Mouse (Mus musculus) limb, embryonic 15.5 days (tissue): ENCODE results near the gene Vamp2. TPM values are rescaled to one million over a fixed set of nuclear protein-coding genes. Genes with fewer than 3 reads are reported as not detected.

ENCODE experiments used
- ATAC-seq: fragments of 200-750 bp; cut with Nextera tagmentation; 2 replicates; pipeline ENCODE4 v1.8.0; 2017; ENCODE audit warnings: low read depth, moderate TSS enrichment; ENCODE audit not compliant: insufficient number of reproducible peaks, low FRiP score, low TSS enrichment
- H3K27ac ChIP-seq: fragments of 300-500 bp; sonication (generic); 2 replicates; pipeline ENCODE4 v1.5.1; 2015; ENCODE audit warnings: moderate library complexity, mild to moderate bottlenecking, inconsistent platforms
- H3K27me3 ChIP-seq: fragments of 300-500 bp; sonication (generic); 2 replicates; pipeline ENCODE4 v1.6.1; 2015; ENCODE audit warnings: inconsistent platforms
- H3K36me3 ChIP-seq: fragments of 300-500 bp; sonication (generic); 2 replicates; pipeline ENCODE4 v1.6.1; 2015; ENCODE audit warnings: inconsistent platforms
- H3K4me1 ChIP-seq: fragments of 300-500 bp; sonication (generic); 2 replicates; pipeline ENCODE4 v1.6.1; 2015; ENCODE audit warnings: inconsistent platforms
- H3K4me2 ChIP-seq: fragments of 300-500 bp; sonication (generic); 2 replicates; pipeline ENCODE4 v1.6.1; 2015; ENCODE audit warnings: mild to moderate bottlenecking, inconsistent platforms
- H3K4me3 ChIP-seq: fragments of 300-500 bp; sonication (generic); 2 replicates; pipeline ENCODE4 v1.5.1; 2015; ENCODE audit warnings: mild to moderate bottlenecking, inconsistent platforms
- H3K9ac ChIP-seq: fragments of 300-500 bp; sonication (generic); 2 replicates; pipeline ENCODE4 v1.6.1; 2015; ENCODE audit warnings: inconsistent platforms
- H3K9me3 ChIP-seq: fragments of 300-500 bp; sonication (generic); 2 replicates; pipeline ENCODE4 v1.6.1; 2016; ENCODE audit warnings: inconsistent platforms
- WGBS: fragments of 180-500 bp; shearing (Covaris S2); methylation state at CpG from one replicate; pipeline ENCODE4 v1.1.7; 2015; 5-methylcytosine and 5-hydroxymethylcytosine counted together
- polyA plus RNA-seq: library from polyadenylated mRNA; unstranded; fragments of >200 nt; fragmentation: Nextera tagmentation; extraction: Ambion mirVana; gene quantifications from 2 replicates; pipeline ENCODE4 v1.2.1, GENCODE M21; 2015

Vamp2 gene
- polyA plus RNA-seq, 1 experiment from 2014 or later: 95.0 TPM

DNA sequence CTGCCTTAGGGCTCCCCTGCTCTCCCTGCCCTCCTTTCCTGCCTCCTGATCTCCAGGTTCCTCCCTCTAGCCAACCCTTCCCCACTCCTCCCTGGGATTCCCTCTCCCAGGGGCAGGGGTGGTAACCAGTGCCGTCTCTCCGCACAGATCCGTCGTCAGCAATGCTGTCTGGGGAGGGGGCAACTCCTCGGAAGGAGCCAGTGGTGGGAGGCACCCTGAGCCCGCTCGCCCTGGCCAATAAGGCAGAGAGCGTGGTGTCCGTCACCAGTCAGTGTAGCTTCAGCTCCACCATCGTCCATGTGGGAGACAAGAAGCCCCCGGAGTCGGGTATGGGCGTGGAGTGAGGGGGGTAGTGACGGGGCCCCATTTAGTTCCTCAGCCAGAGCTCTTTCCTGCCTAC, 16.2 kb downstream of the Vamp2 start:
- WGBS: 89% methylated on average over 14 of the region's 14 CpGs

DNA sequence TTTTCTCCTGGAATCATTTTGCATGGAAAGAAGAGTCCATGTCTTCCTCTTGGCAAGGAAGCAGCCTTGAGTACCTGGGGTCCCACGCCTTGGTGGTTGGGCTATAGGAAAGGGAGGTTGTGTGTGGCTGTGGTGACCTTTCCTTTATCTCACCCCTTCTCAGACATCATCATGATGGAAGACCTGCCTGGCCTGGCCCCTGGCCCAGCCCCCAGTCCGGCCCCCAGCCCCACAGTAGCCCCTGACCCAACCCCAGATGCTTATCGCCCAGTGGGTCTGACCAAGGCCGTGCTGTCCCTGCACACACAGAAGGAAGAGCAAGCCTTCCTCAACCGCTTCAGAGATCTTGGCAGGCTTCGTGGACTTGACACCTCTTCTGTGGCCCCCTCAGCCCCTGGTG, 16.9 kb downstream of the Vamp2 start:
- Histone ChIP-seq H3K36me3 (peaks cover 94% of the 10 kb centered on the region), H3K4me3 (no peak overlapping the region), H3K9me3 (no peaks in the 10 kb centered on the region), H3K9ac (no peak overlapping the region), H3K4me2 (no peak overlapping the region), H3K27me3 (no peaks in the 10 kb centered on the region), H3K27ac (no peak overlapping the region), H3K4me1 (peaks cover 7% of the 10 kb centered on the region)
- WGBS: 90% methylated on average over 6 of the region's 6 CpGs
- ATAC-seq: no peak

More for the DNA sequence above, 16.2 kb downstream of the Vamp2 start:
- Histone ChIP-seq H3K9ac (no peak overlapping the region), H3K4me2 (no peak overlapping the region), H3K36me3 (peaks cover 92% of the 10 kb centered on the region), H3K4me1 (peaks cover 14% of the 10 kb centered on the region), H3K4me3 (no peak overlapping the region), H3K9me3 (no peaks in the 10 kb centered on the region), H3K27ac (no peak overlapping the region), H3K27me3 (no peaks in the 10 kb centered on the region)
- no peak for ATAC-seq

DNA sequence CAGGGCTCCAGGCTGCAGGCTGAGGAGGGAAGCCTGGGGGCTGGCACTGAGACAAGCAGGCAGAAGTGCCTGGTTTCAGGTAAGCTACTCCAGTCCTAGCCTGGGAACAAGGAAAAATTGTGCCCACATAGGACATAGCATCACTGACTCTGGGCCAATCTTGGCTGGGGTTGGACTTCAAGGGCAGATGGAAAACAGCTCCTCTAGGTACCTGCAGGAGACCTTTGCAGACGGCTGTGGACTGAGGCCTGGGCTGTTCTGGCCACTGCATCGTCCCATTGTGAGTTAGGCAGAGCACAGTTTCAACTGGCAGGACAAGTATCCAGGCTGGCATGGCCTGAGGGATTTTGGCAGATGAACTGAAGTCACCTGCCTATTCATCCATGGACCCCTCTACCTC, 17.5 kb downstream of the Vamp2 start:
- H3K9me3 ChIP-seq: no peaks in the 10 kb centered on the region
- no peak overlapping the region for H3K4me3 ChIP-seq
- 77% methylated on average over 2 of the region's 2 CpGs for WGBS
- no peaks in the 10 kb centered on the region for H3K27me3 ChIP-seq
- H3K36me3 ChIP-seq: peaks cover 89% of the 10 kb centered on the region
- H3K27ac ChIP-seq: no peak overlapping the region
- no peak for ATAC-seq
- no peak overlapping the region for H3K4me2 ChIP-seq
- H3K4me1 ChIP-seq: peaks cover 2% of the 10 kb centered on the region; the same call in 1 of the 2 replicates
- no peak overlapping the region for H3K9ac ChIP-seq

DNA sequence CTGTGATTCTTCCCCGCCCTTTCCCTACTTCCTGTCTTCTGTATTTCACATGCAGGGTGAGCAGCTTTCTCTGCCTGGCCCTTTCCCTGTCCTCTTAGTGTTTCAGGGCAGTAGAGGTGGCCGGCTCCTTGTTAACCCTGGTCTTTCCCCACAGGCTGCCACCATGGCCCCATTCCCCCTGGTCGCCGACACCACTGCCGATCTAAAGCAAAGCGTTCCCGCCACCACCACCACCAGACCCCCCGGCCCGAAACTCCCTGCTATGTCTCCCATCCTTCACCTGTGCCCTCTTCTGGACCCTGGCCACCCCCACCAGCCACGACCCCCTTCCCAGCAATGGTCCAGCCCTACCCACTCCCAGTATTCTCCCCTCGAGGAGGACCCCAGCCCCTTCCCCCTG, 18.0 kb downstream of the Vamp2 start:
- Histone ChIP-seq H3K9ac (no peak overlapping the region), H3K27me3 (no peaks in the 10 kb centered on the region), H3K4me2 (no peak overlapping the region), H3K9me3 (no peaks in the 10 kb centered on the region), H3K4me1 (no peaks in the 10 kb centered on the region), H3K27ac (no peak overlapping the region), H3K36me3 (peaks cover 84% of the 10 kb centered on the region), H3K4me3 (no peak overlapping the region)
- no peak for ATAC-seq
- 91% methylated on average over 11 of the region's 11 CpGs for WGBS

DNA sequence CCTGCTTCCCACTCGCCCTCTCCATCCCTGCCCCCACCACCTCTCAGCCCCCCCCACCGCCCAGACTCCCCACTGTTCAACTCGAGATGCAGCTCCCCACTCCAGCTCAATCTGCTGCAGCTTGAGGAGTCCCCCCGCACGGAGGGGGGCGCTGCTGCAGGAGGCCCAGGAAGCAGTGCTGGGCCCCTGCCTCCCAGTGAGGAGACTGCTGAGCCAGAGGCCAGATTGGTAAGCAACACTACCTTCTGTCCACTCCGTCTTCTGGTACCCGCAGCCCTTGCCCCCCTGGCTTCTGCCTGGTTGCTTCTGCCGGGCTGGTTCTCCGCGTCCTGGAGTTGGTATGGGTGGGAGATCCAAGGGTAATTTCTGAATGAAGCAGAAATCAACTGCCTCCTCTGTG, 18.6 kb downstream of the Vamp2 start:
- no peak for ATAC-seq
- H3K4me1 ChIP-seq: no peaks in the 10 kb centered on the region; the same call in 1 of the 2 replicates
- no peaks in the 10 kb centered on the region for H3K9me3 ChIP-seq
- H3K9ac ChIP-seq: no peak overlapping the region
- H3K4me2 ChIP-seq: no peak overlapping the region
- H3K36me3 ChIP-seq: peaks cover 79% of the 10 kb centered on the region
- no peak overlapping the region for H3K4me3 ChIP-seq
- WGBS: 87% methylated on average over 11 of the region's 11 CpGs
- no peaks in the 10 kb centered on the region for H3K27me3 ChIP-seq
- H3K27ac ChIP-seq: no peak overlapping the region

DNA sequence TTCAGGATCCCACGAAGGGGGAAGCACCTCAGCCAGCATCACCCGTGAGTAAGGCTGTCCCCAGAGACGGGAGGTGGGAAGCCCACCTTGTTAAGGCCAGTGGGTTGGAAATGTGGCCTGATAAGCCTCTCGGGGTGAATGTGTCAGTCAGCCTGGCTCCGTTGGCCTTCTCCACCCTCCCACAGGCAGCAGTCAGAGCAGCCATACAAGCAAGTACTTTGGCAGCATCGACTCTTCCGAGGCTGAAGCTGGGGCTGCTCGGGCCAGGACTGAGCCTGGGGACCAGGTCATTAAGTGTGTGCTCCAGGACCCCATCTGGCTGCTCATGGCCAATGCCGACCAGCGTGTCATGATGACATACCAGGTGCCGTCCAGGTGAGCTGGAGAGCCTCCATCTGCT, 19.4 kb downstream of the Vamp2 start:
- H3K9me3 ChIP-seq: no peaks in the 10 kb centered on the region
- H3K36me3 ChIP-seq: peaks cover 70% of the 10 kb centered on the region
- 91% methylated on average over 11 of the region's 11 CpGs for WGBS
- H3K4me2 ChIP-seq: no peak overlapping the region
- no peak overlapping the region for H3K4me3 ChIP-seq
- no peaks in the 10 kb centered on the region for H3K27me3 ChIP-seq
- H3K27ac ChIP-seq: no peak overlapping the region
- H3K9ac ChIP-seq: no peak overlapping the region
- ATAC-seq: no peak
- H3K4me1 ChIP-seq: peaks cover 4% of the 10 kb centered on the region; the same call in 1 of the 2 replicates

- H3K36me3 ChIP-seq: peaks cover 65% of the 10 kb centered on the region
- no peaks in the 10 kb centered on the region for H3K9me3 ChIP-seq
- peaks cover 4% of the 10 kb centered on the region; the same call in 1 of the 2 replicates for H3K4me1 ChIP-seq
Observed at GRCm38 (mm10) chr11:69108223-69108622, 19.9 kb downstream of the Vamp2 start.

GRCm38 (mm10) chr11:69109032-69109900, 21.0 kb downstream of the Vamp2 start:
- Histone ChIP-seq H3K9ac (no peak overlapping the region), H3K4me1 (peaks cover 4% of the 10 kb centered on the region; the same call in 1 of the 2 replicates), H3K4me3 (no peak overlapping the region), H3K27me3 (no peaks in the 10 kb centered on the region), H3K36me3 (peaks cover 54% of the 10 kb centered on the region), H3K4me2 (peak overlapping the region; percentile 55; the same call in 1 of the 2 replicates), H3K9me3 (no peaks in the 10 kb centered on the region), H3K27ac (no peak overlapping the region)
- ATAC-seq: no peak
- 79% methylated on average over 13 of the region's 13 CpGs for WGBS

More at GRCm38 (mm10) chr11:69108223-69108622, 19.9 kb downstream of the Vamp2 start:
- Histone ChIP-seq H3K9ac (no peak overlapping the region), H3K4me2 (no peak overlapping the region), H3K27me3 (no peaks in the 10 kb centered on the region), H3K27ac (no peak overlapping the region), H3K4me3 (no peak overlapping the region)
- 87% methylated on average over 9 of the region's 9 CpGs for WGBS
- ATAC-seq: no peak

DNA sequence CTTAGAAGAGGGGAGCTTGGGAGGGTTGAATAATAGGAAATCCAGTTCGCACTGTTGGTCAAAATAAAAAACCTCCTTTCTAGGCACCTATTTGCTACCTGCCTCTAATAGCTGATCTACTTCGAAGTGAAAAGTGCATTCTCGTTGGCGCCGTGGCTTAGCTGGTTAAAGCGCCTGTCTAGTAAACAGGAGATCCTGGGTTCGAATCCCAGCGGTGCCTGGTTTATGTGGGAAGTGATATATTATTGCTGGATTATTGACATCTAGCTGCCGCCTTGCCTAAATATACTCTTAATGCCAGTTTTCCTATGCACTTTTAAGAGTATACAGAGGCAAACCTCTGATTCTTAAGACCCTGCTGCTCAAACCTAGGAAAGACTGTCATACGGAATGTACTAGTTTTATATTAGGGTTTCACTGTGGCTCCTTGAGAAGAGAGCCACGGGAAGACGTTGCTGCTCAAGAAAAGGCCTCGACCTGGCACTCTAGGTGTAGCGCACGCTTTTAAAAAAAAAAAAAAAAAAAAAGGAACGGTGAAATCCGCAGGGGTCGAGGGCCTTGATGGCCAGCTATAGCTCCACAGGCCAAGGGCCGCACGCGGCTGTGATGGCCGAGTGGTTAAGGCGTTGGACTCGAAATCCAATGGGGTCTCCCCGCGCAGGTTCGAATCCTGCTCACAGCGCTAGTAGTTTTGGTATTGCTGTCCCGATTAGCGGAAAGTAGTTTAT, 22.2 kb downstream of the Vamp2 start:
- peaks cover 42% of the 10 kb centered on the region for H3K36me3 ChIP-seq
- H3K4me2 ChIP-seq: peak overlapping the region; percentile 55
- peak overlapping the region; percentile 49 for H3K4me3 ChIP-seq
- 1% methylated on average over 30 of the region's 30 CpGs for WGBS
- no peaks in the 10 kb centered on the region for H3K9me3 ChIP-seq
- peaks cover 4% of the 10 kb centered on the region; the same call in 1 of the 2 replicates for H3K4me1 ChIP-seq
- H3K27ac ChIP-seq: peak overlapping the region; percentile 57
- no peaks in the 10 kb centered on the region for H3K27me3 ChIP-seq
- ATAC-seq: no peak
- H3K9ac ChIP-seq: 0 out of 2 replicates have a peak overlapping the region, but pooled peaks have one; percentile 26

- no peaks in the 10 kb centered on the region for H3K9me3 ChIP-seq
- H3K4me3 ChIP-seq: peak overlapping the region; percentile 49
- no peak for ATAC-seq
- H3K27ac ChIP-seq: peak overlapping the region; percentile 50; the same call in 1 of the 2 replicates
- no peaks in the 10 kb centered on the region for H3K27me3 ChIP-seq
- 9% methylated on average over 21 of the region's 21 CpGs for WGBS
- H3K4me1 ChIP-seq: peaks cover 4% of the 10 kb centered on the region; the same call in 1 of the 2 replicates
- H3K36me3 ChIP-seq: peaks cover 35% of the 10 kb centered on the region
- 0 out of 2 replicates have a peak overlapping the region, but pooled peaks have one; percentile 26 for H3K9ac ChIP-seq
- peak overlapping the region; percentile 55 for H3K4me2 ChIP-seq
Observed at GRCm38 (mm10) chr11:69111051-69111810, 22.9 kb downstream of the Vamp2 start.

- WGBS: 62% methylated on average over 4 of the region's 4 CpGs
- peak overlapping the region; percentile 55; the same call in 1 of the 2 replicates for H3K4me2 ChIP-seq
- peaks cover 6% of the 10 kb centered on the region; the same call in 1 of the 2 replicates for H3K4me1 ChIP-seq
- no peak overlapping the region for H3K9ac ChIP-seq
- no peaks in the 10 kb centered on the region for H3K9me3 ChIP-seq
- no peaks in the 10 kb centered on the region for H3K27me3 ChIP-seq
- peaks cover 28% of the 10 kb centered on the region for H3K36me3 ChIP-seq
- no peak for ATAC-seq
- no peak overlapping the region for H3K4me3 ChIP-seq
- H3K27ac ChIP-seq: no peak overlapping the region
Observed at GRCm38 (mm10) chr11:69111865-69112264, 23.6 kb downstream of the Vamp2 start.
